Mouse (Mus musculus) midbrain, embryonic 12.5 days (tissue): ENCODE data around the gene Il16. TPM values are rescaled to one million over a fixed set of nuclear protein-coding genes. Genes with fewer than 3 reads are reported as not detected.

Source experiments
- ATAC-seq: fragments of 200-750 bp; cut with Nextera tagmentation; 2 replicates; pipeline ENCODE4 v1.8.0; 2017; ENCODE audit warnings: low read depth, moderate TSS enrichment, moderate library complexity; ENCODE audit not compliant: low FRiP score
- H3K27ac ChIP-seq: fragments of 300-500 bp; sonication (generic); replicated peaks from 2 replicates; pipeline ENCODE4 v1.5.1; 2016; ENCODE audit warnings: mild to moderate bottlenecking
- H3K27me3 ChIP-seq: fragments of 300-500 bp; sonication (generic); 2 replicates; pipeline ENCODE4 v1.6.1; 2016; ENCODE audit warnings: mild to moderate bottlenecking
- H3K36me3 ChIP-seq: fragments of 300-500 bp; sonication (generic); 2 replicates; pipeline ENCODE4 v1.6.1; 2016
- H3K4me1 ChIP-seq: fragments of 300-500 bp; sonication (generic); 2 replicates; pipeline ENCODE4 v1.6.1; 2016
- H3K4me2 ChIP-seq: fragments of 300-500 bp; sonication (generic); replicated peaks from 2 replicates; pipeline ENCODE4 v1.6.1; 2016; ENCODE audit warnings: mild to moderate bottlenecking, moderate library complexity
- H3K4me3 ChIP-seq: fragments of 300-500 bp; sonication (generic); 2 replicates; pipeline ENCODE4 v1.5.1; 2016; ENCODE audit warnings: mild to moderate bottlenecking
- H3K9ac ChIP-seq: fragments of 300-500 bp; sonication (generic); replicated peaks from 2 replicates; pipeline ENCODE4 v1.6.1; 2016; ENCODE audit warnings: mild to moderate bottlenecking, moderate library complexity
- H3K9me3 ChIP-seq: fragments of 300-500 bp; sonication (generic); 2 replicates; pipeline ENCODE4 v1.6.1; 2016; ENCODE audit warnings: mild to moderate bottlenecking
- WGBS: fragments of 180-500 bp; shearing (Covaris S2); methylation state at CpG from one replicate; pipeline ENCODE4 v1.1.7; 2016; 5-methylcytosine and 5-hydroxymethylcytosine counted together
- polyA plus RNA-seq: library from polyadenylated mRNA; unstranded; fragments of >200 nt; fragmentation: Nextera tagmentation; extraction: Ambion mirVana; gene quantifications from 2 replicates; pipeline ENCODE4 v1.2.1, GENCODE M21; 2016

Gene Il16
- polyA plus RNA-seq, 1 experiment from 2014 or later = 1.4 TPM

- Histone ChIP-seq H3K9ac (no peak overlapping the region), H3K36me3 (no peaks in the 10 kb centered on the region), H3K27ac (no peak overlapping the region), H3K4me3 (no peak overlapping the region), H3K9me3 (no peaks in the 10 kb centered on the region), H3K27me3 (no peaks in the 10 kb centered on the region), H3K4me1 (no peaks in the 10 kb centered on the region), H3K4me2 (no peak overlapping the region)
- 89% methylated on average over 3 of the region's 3 CpGs for WGBS
- no peak for ATAC-seq
Observed at GRCm38 (mm10) chr7:83734246-83734645, 11.3 kb downstream of the Il16 start.

- Histone ChIP-seq H3K4me2 (no peak overlapping the region), H3K9ac (no peak overlapping the region), H3K9me3 (no peaks in the 10 kb centered on the region), H3K36me3 (no peaks in the 10 kb centered on the region), H3K27me3 (no peaks in the 10 kb centered on the region), H3K27ac (no peak overlapping the region), H3K4me1 (no peaks in the 10 kb centered on the region), H3K4me3 (no peak overlapping the region)
- no peak for ATAC-seq
- 88% methylated on average over 3 of the region's 3 CpGs for WGBS
Observed at GRCm38 (mm10) chr7:83732781-83733180, 12.7 kb downstream of the Il16 start.

- H3K4me2 ChIP-seq = no peak overlapping the region
- no peaks in the 10 kb centered on the region for H3K4me1 ChIP-seq
- ATAC-seq = no peak
- no peak overlapping the region for H3K9ac ChIP-seq
- no peak overlapping the region for H3K27ac ChIP-seq
- H3K4me3 ChIP-seq = no peak overlapping the region
- 81% methylated on average over 15 of the region's 15 CpGs for WGBS
- H3K9me3 ChIP-seq = no peaks in the 10 kb centered on the region
- H3K36me3 ChIP-seq = no peaks in the 10 kb centered on the region
- no peaks in the 10 kb centered on the region for H3K27me3 ChIP-seq
Observed at GRCm38 (mm10) chr7:83731961-83732666, 13.4 kb downstream of the Il16 start.

GRCm38 (mm10) chr7:83731297-83731696 lies 14.2 kb downstream of the Il16 start:
- 85% methylated on average over 6 of the region's 6 CpGs for WGBS
- Histone ChIP-seq H3K27ac (no peak overlapping the region), H3K4me2 (no peak overlapping the region), H3K36me3 (no peaks in the 10 kb centered on the region), H3K4me1 (no peaks in the 10 kb centered on the region), H3K9ac (no peak overlapping the region), H3K27me3 (no peaks in the 10 kb centered on the region), H3K4me3 (no peak overlapping the region), H3K9me3 (no peaks in the 10 kb centered on the region)
- no peak for ATAC-seq

- Histone ChIP-seq H3K9me3 (no peaks in the 10 kb centered on the region), H3K9ac (no peak overlapping the region), H3K4me1 (no peaks in the 10 kb centered on the region), H3K4me2 (no peak overlapping the region), H3K27ac (no peak overlapping the region), H3K36me3 (no peaks in the 10 kb centered on the region), H3K27me3 (no peaks in the 10 kb centered on the region), H3K4me3 (no peak overlapping the region)
- no peak for ATAC-seq
- 84% methylated on average over 5 of the region's 5 CpGs for WGBS
Observed at GRCm38 (mm10) chr7:83726936-83727632, 18.4 kb downstream of the Il16 start.

GRCm38 (mm10) chr7:83725801-83726200 lies 19.7 kb downstream of the Il16 start:
- H3K27ac ChIP-seq = no peak overlapping the region
- no peak overlapping the region for H3K9ac ChIP-seq
- no peaks in the 10 kb centered on the region for H3K9me3 ChIP-seq
- no peaks in the 10 kb centered on the region for H3K4me1 ChIP-seq
- ATAC-seq = no peak
- H3K27me3 ChIP-seq = no peaks in the 10 kb centered on the region
- no peak overlapping the region for H3K4me2 ChIP-seq
- no peak overlapping the region for H3K4me3 ChIP-seq
- no peaks in the 10 kb centered on the region for H3K36me3 ChIP-seq

- no peak overlapping the region for H3K4me3 ChIP-seq
- WGBS = 65% methylated on average over 2 of the region's 2 CpGs
- H3K9ac ChIP-seq = no peak overlapping the region
- no peak overlapping the region for H3K4me2 ChIP-seq
- ATAC-seq = no peak
- H3K27me3 ChIP-seq = no peaks in the 10 kb centered on the region
- H3K4me1 ChIP-seq = no peaks in the 10 kb centered on the region
- H3K9me3 ChIP-seq = no peaks in the 10 kb centered on the region
- no peak overlapping the region for H3K27ac ChIP-seq
- no peaks in the 10 kb centered on the region for H3K36me3 ChIP-seq
Observed at GRCm38 (mm10) chr7:83724541-83724940, 21.0 kb downstream of the Il16 start.

GRCm38 (mm10) chr7:83723954-83724353 lies 21.6 kb downstream of the Il16 start:
- Histone ChIP-seq H3K27ac (no peak overlapping the region), H3K4me3 (no peak overlapping the region), H3K9me3 (no peaks in the 10 kb centered on the region), H3K27me3 (no peaks in the 10 kb centered on the region), H3K4me2 (no peak overlapping the region), H3K36me3 (no peaks in the 10 kb centered on the region), H3K9ac (no peak overlapping the region), H3K4me1 (no peaks in the 10 kb centered on the region)
- no peak for ATAC-seq

GRCm38 (mm10) chr7:83723221-83723620 lies 22.3 kb downstream of the Il16 start:
- WGBS = 91% methylated on average over 8 of the region's 8 CpGs
- no peak overlapping the region for H3K4me3 ChIP-seq
- H3K36me3 ChIP-seq = no peaks in the 10 kb centered on the region
- no peaks in the 10 kb centered on the region for H3K27me3 ChIP-seq
- no peak for ATAC-seq
- no peak overlapping the region for H3K9ac ChIP-seq
- no peak overlapping the region for H3K27ac ChIP-seq
- no peak overlapping the region for H3K4me2 ChIP-seq
- H3K4me1 ChIP-seq = no peaks in the 10 kb centered on the region
- no peaks in the 10 kb centered on the region for H3K9me3 ChIP-seq

GRCm38 (mm10) chr7:83722485-83722884 lies 23.0 kb downstream of the Il16 start:
- Histone ChIP-seq H3K27ac (no peak overlapping the region), H3K4me3 (no peak overlapping the region), H3K9ac (no peak overlapping the region), H3K9me3 (no peaks in the 10 kb centered on the region), H3K36me3 (no peaks in the 10 kb centered on the region), H3K4me1 (no peaks in the 10 kb centered on the region), H3K4me2 (no peak overlapping the region), H3K27me3 (no peaks in the 10 kb centered on the region)
- WGBS = 89% methylated on average over 14 of the region's 14 CpGs
- ATAC-seq = no peak

- 85% methylated on average over 8 of the region's 8 CpGs for WGBS
- H3K27me3 ChIP-seq = no peaks in the 10 kb centered on the region
- no peak overlapping the region for H3K9ac ChIP-seq
- no peak overlapping the region for H3K4me2 ChIP-seq
- no peak overlapping the region for H3K4me3 ChIP-seq
- no peak for ATAC-seq
- H3K4me1 ChIP-seq = no peaks in the 10 kb centered on the region
- H3K36me3 ChIP-seq = no peaks in the 10 kb centered on the region
- H3K27ac ChIP-seq = no peak overlapping the region
- H3K9me3 ChIP-seq = no peaks in the 10 kb centered on the region
Observed at GRCm38 (mm10) chr7:83720231-83720630, 25.3 kb downstream of the Il16 start.

GRCm38 (mm10) chr7:83717021-83717725 lies 28.4 kb downstream of the Il16 start:
- no peaks in the 10 kb centered on the region for H3K27me3 ChIP-seq
- no peaks in the 10 kb centered on the region for H3K4me1 ChIP-seq
- no peak overlapping the region for H3K27ac ChIP-seq
- no peak overlapping the region for H3K9ac ChIP-seq
- no peaks in the 10 kb centered on the region for H3K36me3 ChIP-seq
- H3K9me3 ChIP-seq = 0 out of 2 replicates have a peak, but pooled peaks cover 4% of the 10 kb centered on the region
- ATAC-seq = no peak
- no peak overlapping the region for H3K4me3 ChIP-seq
- no peak overlapping the region for H3K4me2 ChIP-seq
- WGBS = 68% methylated on average over 5 of the region's 5 CpGs
